Mouse (Mus musculus): Measurements from ENCODE around the gene Rasa4.

DNA sequence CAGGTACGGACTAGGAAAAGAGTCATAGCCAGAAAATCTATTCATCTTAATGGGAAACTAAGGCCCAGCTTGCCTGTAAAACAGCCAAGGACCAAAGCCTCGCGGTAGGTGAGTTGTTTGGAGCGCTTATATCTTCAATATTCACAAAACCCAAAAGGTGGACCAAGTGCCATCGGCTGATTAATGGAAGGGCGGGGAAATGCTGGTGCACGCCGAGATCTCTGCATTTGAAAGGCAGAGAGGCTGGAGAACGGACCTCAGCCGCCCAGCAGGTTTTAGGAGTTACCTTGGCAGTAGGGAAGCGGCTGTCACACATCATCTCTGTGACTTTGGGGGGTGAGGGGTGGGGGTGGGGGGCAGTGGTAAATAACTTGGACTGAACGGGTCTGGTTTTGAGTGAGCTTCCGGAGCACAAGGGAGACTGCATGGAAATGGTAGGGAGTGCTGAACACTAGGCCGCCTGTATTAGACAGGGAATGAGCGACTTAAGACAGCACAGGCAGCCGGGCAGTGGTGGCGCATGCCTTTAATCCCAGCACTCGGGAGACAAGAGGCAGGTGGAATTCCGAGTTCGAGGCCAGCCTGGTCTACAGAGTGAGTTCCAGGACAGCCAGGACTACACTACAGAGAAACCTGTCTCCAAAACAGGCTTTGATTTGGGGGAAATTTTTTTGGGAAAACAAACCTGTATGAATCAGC lies 52.7 kb downstream of the Rasa4 start:
- TF ChIP-seq CTCF (IDR thresholded peaks at IDR 0.05): no peak
- TF ChIP-seq POLR2A (IDR thresholded peaks at IDR 0.05; ENCODE audit: insufficient read depth, low read depth, low read length): no peak

All from heart, adult 2 months (tissue).